Mouse (Mus musculus) lung, postnatal 25 days (tissue): ENCODE data around the gene Ndufs4.

ENCODE experiments used
- DNase-seq: peaks from one replicate; pipeline ENCODE4 v3.0.0; 2022; ENCODE audit warnings: low spot score

Gene Ndufs4

GRCm38 (mm10) chr13:114388211-114388965 is at the start of gene Ndufs4:
TSS of gene Ndufs4 (minus strand) at chr13:114388258.
- no peak for DNase-seq

- DNase-seq, result no peak
These were observed 44.4 kb upstream of the Ndufs4 start for GRCm38 (mm10) chr13:114432491-114432890.

GRCm38 (mm10) chr13:114425230-114425629 is 37.2 kb upstream of the Ndufs4 start:
- no peak for DNase-seq

GRCm38 (mm10) chr13:114420235-114420634 is 32.2 kb upstream of the Ndufs4 start:
- no peak for DNase-seq

GRCm38 (mm10) chr13:114419364-114419763 is 31.3 kb upstream of the Ndufs4 start:
- DNase-seq, result no peak

GRCm38 (mm10) chr13:114412326-114412725 is 24.3 kb upstream of the Ndufs4 start:
- no peak for DNase-seq

- DNase-seq, result no peak
These were observed 18.8 kb upstream of the Ndufs4 start for GRCm38 (mm10) chr13:114406866-114407265.

GRCm38 (mm10) chr13:114406424-114406823 is 18.4 kb upstream of the Ndufs4 start:
- DNase-seq, result no peak

- peak; percentile 21 for DNase-seq
These were observed 17.1 kb upstream of the Ndufs4 start for GRCm38 (mm10) chr13:114405100-114405715.

- no peak for DNase-seq
These were observed 10.8 kb upstream of the Ndufs4 start for GRCm38 (mm10) chr13:114398906-114399305.

GRCm38 (mm10) chr13:114397281-114397680 is 9.2 kb upstream of the Ndufs4 start:
- DNase-seq, result no peak

GRCm38 (mm10) chr13:114396863-114397262 is 8.8 kb upstream of the Ndufs4 start:
- DNase-seq, result no peak

GRCm38 (mm10) chr13:114394784-114395183 is 6.7 kb upstream of the Ndufs4 start:
- no peak for DNase-seq

- no peak for DNase-seq
These were observed 4.4 kb upstream of the Ndufs4 start for GRCm38 (mm10) chr13:114392501-114392900.

- peak; percentile 92 for DNase-seq
These were observed 412 bp downstream of the Ndufs4 start for GRCm38 (mm10) chr13:114387521-114388171.

GRCm38 (mm10) chr13:114387074-114387487 is 977 bp downstream of the Ndufs4 start:
- DNase-seq, result no peak

GRCm38 (mm10) chr13:114376511-114376910 is 11.5 kb downstream of the Ndufs4 start:
- DNase-seq, result no peak

- no peak for DNase-seq
These were observed 26.0 kb downstream of the Ndufs4 start for GRCm38 (mm10) chr13:114362086-114362485.

GRCm38 (mm10) chr13:114351321-114351946 is 36.6 kb downstream of the Ndufs4 start:
- no peak for DNase-seq

- DNase-seq, result no peak
These were observed 42.9 kb downstream of the Ndufs4 start for GRCm38 (mm10) chr13:114344979-114345712.

GRCm38 (mm10) chr13:114344220-114344973 is 43.7 kb downstream of the Ndufs4 start:
- no peak for DNase-seq
